Mouse (Mus musculus): ENCODE results near the gene Gm11111.

GRCm38 (mm10) chr5:98585915-98586314 lies 33.4 kb downstream of the Gm11111 start:
- TF ChIP-seq CTCF (IDR thresholded peaks at IDR 0.05; ENCODE audit: insufficient read depth, low read length) (no peak), POLR2A (IDR thresholded peaks at IDR 0.05; ENCODE audit: borderline replicate concordance, extremely low read depth, low read depth, low read length) (no peak)

All from lung, adult 2 months (tissue).